Mouse (Mus musculus) heart, embryonic 15.5 days (tissue): ENCODE measurements at regions not wholly inside any gene's neighbourhood (a gene's known extent, or its start where the extent isn't known, plus 50 kb on each side); places are given as distances from the start of the nearest gene placed in this dataset.

Experiments used
- ATAC-seq: fragments of 200-750 bp; cut with Nextera tagmentation; replicated peaks from 2 replicates; pipeline ENCODE4 v1.8.0; 2017; ENCODE audit warnings: low read depth, moderate TSS enrichment; ENCODE audit not compliant: insufficient number of reproducible peaks, insufficient read depth, low FRiP score
- H3K27ac ChIP-seq: fragments of 300-500 bp; sonication (generic); 2 replicates; pipeline ENCODE4 v1.5.1; 2015; ENCODE audit warnings: mild to moderate bottlenecking, inconsistent platforms
- H3K27me3 ChIP-seq: fragments of 300-500 bp; sonication (generic); 2 replicates; pipeline ENCODE4 v1.6.1; 2015; ENCODE audit warnings: inconsistent platforms
- H3K36me3 ChIP-seq: fragments of 300-500 bp; sonication (generic); 2 replicates; pipeline ENCODE4 v1.6.1; 2015; ENCODE audit warnings: mild to moderate bottlenecking, inconsistent platforms
- H3K4me1 ChIP-seq: fragments of 300-500 bp; sonication (generic); replicated peaks from 2 replicates; pipeline ENCODE4 v1.6.1; 2015; ENCODE audit warnings: inconsistent platforms
- H3K4me2 ChIP-seq: fragments of 300-500 bp; sonication (generic); 2 replicates; pipeline ENCODE4 v1.6.1; 2015; ENCODE audit warnings: inconsistent platforms, mild to moderate bottlenecking, moderate library complexity
- H3K4me3 ChIP-seq: fragments of 300-500 bp; sonication (generic); 2 replicates; pipeline ENCODE4 v1.5.1; 2015; ENCODE audit warnings: mild to moderate bottlenecking, inconsistent platforms
- H3K9ac ChIP-seq: fragments of 300-500 bp; sonication (generic); 2 replicates; pipeline ENCODE4 v1.6.1; 2015; ENCODE audit warnings: mild to moderate bottlenecking, inconsistent platforms
- H3K9me3 ChIP-seq: fragments of 300-500 bp; sonication (generic); replicated peaks from 2 replicates; pipeline ENCODE4 v1.6.1; 2016; ENCODE audit warnings: inconsistent platforms
- whole genome bisulfite sequencing: fragments of 180-500 bp; shearing (Covaris S2); methylation state at CpG from one replicate; pipeline ENCODE4 v1.1.7; 2015; ENCODE audit warnings: mixed read lengths; 5-methylcytosine and 5-hydroxymethylcytosine counted together

DNA sequence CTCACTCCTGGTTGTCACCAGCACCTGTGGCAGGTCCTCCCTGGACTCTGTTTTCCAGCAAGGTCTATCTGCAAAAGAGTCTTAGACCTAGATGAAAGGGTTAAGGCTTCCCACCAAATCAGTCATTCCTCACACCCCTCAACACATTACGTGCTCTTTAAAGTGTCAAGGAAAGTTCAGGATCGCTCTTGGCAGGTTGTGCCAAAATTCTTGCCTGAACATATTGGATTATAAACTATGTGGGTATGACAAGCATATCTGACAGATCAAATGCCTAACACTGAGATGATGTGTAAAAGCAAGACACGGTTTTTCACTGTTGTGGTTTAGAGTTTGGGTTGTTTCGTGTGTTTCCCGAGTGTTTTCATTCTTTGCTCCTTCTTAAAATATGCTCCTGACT lies 193.0 kb upstream of the Six2 start:
- Histone ChIP-seq H3K4me1 (peaks cover 9% of the 10 kb centered on the region), H3K9me3 (no peaks in the 10 kb centered on the region), H3K4me3 (no peak overlapping the region), H3K4me2 (no peak overlapping the region), H3K36me3 (no peaks in the 10 kb centered on the region), H3K27me3 (peaks cover 7% of the 10 kb centered on the region), H3K27ac (no peak overlapping the region), H3K9ac (no peak overlapping the region)
- ATAC-seq, result no peak
- 51% methylated on average over 5 of the region's 5 CpGs for WGBS

DNA sequence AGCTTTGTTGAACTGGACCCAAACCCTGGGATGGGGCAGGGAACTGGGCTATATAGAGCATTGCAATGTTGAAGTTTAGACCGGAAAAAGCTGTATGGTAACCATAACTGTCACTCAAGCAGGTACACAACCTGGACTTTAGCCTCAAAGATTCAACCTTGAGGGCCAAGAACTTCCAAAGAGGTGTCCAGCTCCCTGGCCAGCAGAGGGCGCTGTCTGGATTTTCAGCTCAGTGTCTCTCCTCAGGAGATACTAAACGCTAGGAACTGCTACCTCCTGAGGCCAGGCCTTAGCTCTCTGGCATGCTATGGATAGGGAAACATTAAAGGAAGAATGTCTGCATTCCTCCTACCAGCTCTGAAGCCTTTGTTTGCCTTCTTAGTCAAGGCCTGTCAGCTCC lies 189.4 kb upstream of the Six2 start:
- 39% methylated on average over 3 of the region's 3 CpGs for WGBS
- no peak for ATAC-seq
- no peaks in the 10 kb centered on the region for H3K9me3 ChIP-seq
- H3K4me1 ChIP-seq, result peaks cover 14% of the 10 kb centered on the region
- H3K9ac ChIP-seq, result no peak overlapping the region
- no peak overlapping the region for H3K27ac ChIP-seq
- no peak overlapping the region for H3K4me2 ChIP-seq
- no peaks in the 10 kb centered on the region for H3K36me3 ChIP-seq
- H3K27me3 ChIP-seq, result peaks cover 34% of the 10 kb centered on the region
- no peak overlapping the region for H3K4me3 ChIP-seq

DNA sequence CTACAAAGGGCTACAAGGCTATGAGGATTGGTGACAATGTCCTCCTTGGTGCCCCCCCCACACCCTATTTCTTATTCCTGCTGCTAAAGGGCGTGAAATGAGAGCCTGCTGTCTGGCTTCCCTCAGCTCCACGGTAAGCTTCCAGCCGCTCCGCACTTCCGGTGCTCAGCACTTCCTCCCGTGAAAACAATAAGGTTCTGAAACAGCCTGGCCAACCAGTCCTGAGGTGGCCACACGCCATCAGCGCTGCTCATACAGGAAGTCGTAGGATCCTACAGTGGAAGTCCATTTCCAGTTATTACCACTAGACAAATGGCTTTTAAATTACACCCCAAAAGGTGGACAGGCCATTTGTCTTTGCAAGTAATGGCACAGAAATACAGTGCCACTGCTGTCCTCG lies 188.8 kb upstream of the Six2 start:
- Histone ChIP-seq H3K4me1 (peaks cover 14% of the 10 kb centered on the region), H3K9me3 (no peaks in the 10 kb centered on the region), H3K36me3 (no peaks in the 10 kb centered on the region), H3K4me2 (no peak overlapping the region), H3K9ac (no peak overlapping the region), H3K27me3 (peaks cover 35% of the 10 kb centered on the region), H3K4me3 (no peak overlapping the region), H3K27ac (no peak overlapping the region)
- no peak for ATAC-seq
- WGBS, result 56% methylated on average over 10 of the region's 10 CpGs

DNA sequence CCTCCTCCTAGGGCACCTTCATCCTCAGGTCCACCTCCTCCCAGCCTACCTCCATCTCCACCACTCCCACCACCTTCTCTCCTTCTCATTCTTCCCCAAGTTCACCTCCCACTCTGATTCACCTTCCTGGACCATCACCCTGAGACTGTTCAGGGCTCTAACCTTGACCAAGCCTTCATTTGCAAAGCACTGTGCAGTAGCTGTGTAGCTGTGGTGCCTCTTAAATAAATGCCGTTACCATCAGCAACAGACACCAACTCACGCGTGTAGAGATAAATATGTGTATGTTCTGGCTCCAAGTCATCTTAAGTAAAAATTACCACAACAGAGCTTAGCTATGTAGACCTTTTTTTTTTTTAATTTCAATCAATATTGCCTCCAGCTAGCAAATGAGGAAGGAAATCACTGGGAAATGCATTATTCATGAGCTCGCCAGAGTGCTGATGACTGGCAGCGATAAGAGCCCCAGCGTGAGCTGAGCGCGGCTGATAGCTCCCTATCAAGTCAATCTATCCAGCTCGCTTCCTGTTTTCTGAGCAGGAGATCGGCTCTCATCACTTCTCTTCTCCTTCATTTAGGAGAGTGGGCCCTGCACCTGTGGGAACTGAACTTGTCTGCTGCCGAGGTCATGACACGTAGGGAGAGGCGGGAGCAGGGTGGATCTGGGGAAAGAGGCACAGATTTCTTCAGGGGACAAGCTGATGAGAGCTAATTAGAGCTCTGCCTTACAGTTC lies 185.9 kb upstream of the Six2 start:
- no peaks in the 10 kb centered on the region for H3K36me3 ChIP-seq
- peaks cover 50% of the 10 kb centered on the region for H3K27me3 ChIP-seq
- H3K4me1 ChIP-seq, result peaks cover 16% of the 10 kb centered on the region
- H3K9me3 ChIP-seq, result no peaks in the 10 kb centered on the region
- H3K9ac ChIP-seq, result no peak overlapping the region
- H3K27ac ChIP-seq, result no peak overlapping the region
- H3K4me2 ChIP-seq, result no peak overlapping the region
- WGBS, result 18% methylated on average over 13 of the region's 13 CpGs
- no peak for ATAC-seq
- H3K4me3 ChIP-seq, result no peak overlapping the region

DNA sequence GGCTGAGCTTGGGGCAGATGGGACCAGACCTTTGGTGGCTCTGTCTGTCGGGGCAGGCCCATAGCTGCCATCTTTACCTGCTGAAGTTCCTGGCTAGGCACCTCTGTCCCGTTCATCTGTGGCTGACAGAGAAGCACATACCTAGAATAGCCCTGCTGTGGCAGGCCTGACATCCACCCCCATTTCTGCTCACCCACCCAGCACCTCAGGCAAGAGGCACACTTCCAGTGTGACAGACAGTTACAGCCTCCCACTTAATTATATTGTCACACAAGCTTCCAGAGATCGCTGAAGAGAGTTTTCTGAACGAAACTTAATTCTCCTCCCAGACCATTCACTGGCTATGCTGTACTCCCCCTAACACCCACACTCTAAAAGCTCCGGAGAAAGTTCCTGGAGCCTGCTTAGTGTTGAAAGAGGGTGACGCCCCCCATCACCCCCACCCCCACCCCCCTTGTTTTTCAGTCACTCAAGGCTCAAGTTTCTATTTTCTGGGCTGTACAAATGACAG lies 184.9 kb upstream of the Six2 start:
- WGBS, result 32% methylated on average over 6 of the region's 6 CpGs
- no peak overlapping the region for H3K27ac ChIP-seq
- H3K9ac ChIP-seq, result no peak overlapping the region
- H3K27me3 ChIP-seq, result peaks cover 50% of the 10 kb centered on the region
- H3K36me3 ChIP-seq, result no peaks in the 10 kb centered on the region
- no peaks in the 10 kb centered on the region for H3K9me3 ChIP-seq
- no peak overlapping the region for H3K4me3 ChIP-seq
- ATAC-seq, result no peak
- H3K4me2 ChIP-seq, result no peak overlapping the region
- peaks cover 16% of the 10 kb centered on the region for H3K4me1 ChIP-seq

DNA sequence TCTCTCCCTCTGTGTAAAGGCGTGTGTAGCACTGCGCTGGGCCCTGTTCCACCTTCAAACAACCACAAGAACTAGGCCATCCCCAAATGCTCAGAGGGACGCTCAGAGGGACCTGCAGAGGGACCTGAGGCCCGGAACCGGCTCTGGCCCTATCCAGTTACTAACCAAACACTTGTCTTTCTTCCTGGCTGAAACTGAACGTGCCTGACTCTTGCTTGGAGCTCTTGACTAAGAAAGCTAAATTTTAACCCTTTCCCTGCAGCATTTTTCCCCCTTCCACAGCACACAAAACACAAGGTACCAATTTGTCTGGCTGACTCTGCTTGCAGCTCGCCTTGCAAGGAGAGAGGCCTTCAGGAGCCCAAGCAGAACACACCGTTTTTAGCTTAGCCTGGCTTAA lies 182.3 kb upstream of the Six2 start:
- peaks cover 10% of the 10 kb centered on the region; the same call in 1 of the 2 replicates for H3K4me1 ChIP-seq
- peaks cover 45% of the 10 kb centered on the region for H3K27me3 ChIP-seq
- H3K4me3 ChIP-seq, result no peak overlapping the region
- H3K4me2 ChIP-seq, result no peak overlapping the region
- no peaks in the 10 kb centered on the region for H3K9me3 ChIP-seq
- no peak overlapping the region for H3K9ac ChIP-seq
- no peaks in the 10 kb centered on the region for H3K36me3 ChIP-seq
- no peak for ATAC-seq
- H3K27ac ChIP-seq, result no peak overlapping the region
- 59% methylated on average over 8 of the region's 8 CpGs for WGBS

DNA sequence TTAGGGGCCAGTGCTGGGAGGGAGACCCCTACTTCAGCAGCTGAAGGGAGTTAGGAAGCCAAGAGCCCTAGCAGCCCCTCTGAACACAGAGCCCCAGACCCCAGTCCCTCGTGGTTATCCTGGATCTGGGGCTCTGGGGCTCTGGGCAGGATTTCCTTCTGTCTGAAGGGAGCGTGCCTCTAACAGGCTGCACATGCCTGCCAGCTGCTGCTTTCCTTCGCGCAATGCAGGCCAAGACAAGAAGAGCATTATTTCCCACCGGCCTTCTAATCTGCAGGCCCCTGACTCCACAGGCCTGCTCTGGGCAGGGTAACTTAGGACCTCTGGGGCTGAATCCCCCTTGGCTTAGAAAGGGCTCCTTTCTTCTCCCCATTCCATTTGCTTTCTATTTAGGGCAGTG lies 181.1 kb upstream of the Six2 start:
- no peak overlapping the region for H3K9ac ChIP-seq
- H3K27me3 ChIP-seq, result peaks cover 34% of the 10 kb centered on the region
- 33% methylated on average over 5 of the region's 5 CpGs for WGBS
- no peak overlapping the region for H3K4me2 ChIP-seq
- H3K27ac ChIP-seq, result no peak overlapping the region; the same call in 1 of the 2 replicates
- H3K36me3 ChIP-seq, result no peaks in the 10 kb centered on the region
- peaks cover 9% of the 10 kb centered on the region; the same call in 1 of the 2 replicates for H3K4me1 ChIP-seq
- H3K4me3 ChIP-seq, result no peak overlapping the region
- no peaks in the 10 kb centered on the region for H3K9me3 ChIP-seq
- 0 out of 2 replicates have a peak, but pooled peaks have one; percentile 35 for ATAC-seq

DNA sequence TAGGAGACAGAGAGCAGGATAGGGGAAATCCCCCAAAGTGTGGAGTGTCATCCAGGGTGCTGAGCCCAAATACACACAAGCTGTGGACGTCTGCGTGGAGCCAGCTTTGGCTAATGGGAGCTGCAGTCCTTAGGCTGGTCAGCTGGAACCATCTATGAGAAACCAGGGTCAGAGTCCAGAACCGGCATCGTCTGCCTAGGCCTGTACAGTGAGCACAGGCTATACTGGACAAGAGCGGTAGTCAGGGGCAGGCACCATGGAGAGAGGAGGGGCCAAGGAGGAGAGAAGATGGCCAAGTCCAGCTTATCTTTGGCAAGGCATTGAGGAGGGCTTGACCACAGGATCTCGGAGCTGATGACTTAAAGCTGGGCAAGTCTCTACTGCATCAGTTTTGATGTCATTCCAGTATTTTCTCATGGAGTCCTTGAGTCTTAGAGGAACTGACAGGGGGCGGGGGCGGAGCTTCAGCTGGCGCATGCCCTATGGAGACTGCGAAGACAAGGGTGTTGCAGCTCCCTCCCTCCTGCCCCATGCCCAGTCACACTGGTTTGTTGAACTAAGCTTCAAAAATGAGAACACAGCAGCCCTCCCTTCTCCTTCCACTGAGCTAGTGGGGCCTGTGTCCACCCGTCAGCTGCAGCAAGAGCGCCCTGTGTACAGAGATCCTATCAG lies 180.0 kb upstream of the Six2 start:
- no peak overlapping the region for H3K4me3 ChIP-seq
- H3K9ac ChIP-seq, result no peak overlapping the region
- WGBS, result 81% methylated on average over 12 of the region's 12 CpGs
- no peak overlapping the region for H3K4me2 ChIP-seq
- H3K4me1 ChIP-seq, result peaks cover 8% of the 10 kb centered on the region; the same call in 1 of the 2 replicates
- no peaks in the 10 kb centered on the region for H3K36me3 ChIP-seq
- peaks cover 25% of the 10 kb centered on the region for H3K27me3 ChIP-seq
- H3K27ac ChIP-seq, result no peak overlapping the region
- no peak for ATAC-seq
- no peaks in the 10 kb centered on the region for H3K9me3 ChIP-seq

DNA sequence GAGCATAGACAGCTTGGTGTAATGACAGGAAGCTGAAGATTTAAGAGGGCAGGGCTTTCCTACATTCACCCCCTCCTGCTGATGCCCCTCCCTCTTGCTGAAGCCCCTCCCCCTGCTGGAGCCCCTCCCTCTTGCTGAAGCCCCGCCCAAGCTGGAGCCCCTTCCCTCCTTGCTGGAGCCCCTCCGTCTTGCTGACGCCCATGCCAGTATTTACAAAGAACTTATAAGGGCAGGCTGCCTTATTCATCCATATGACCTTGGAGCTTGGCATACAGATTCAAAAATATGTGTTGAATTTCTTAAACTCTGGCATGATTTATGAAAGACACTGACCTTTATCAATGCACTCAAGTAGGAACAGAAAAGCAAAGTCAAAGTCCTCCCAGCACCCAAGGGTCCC lies 178.5 kb upstream of the Six2 start:
- no peaks in the 10 kb centered on the region for H3K9me3 ChIP-seq
- no peak overlapping the region for H3K9ac ChIP-seq
- H3K4me1 ChIP-seq, result peaks cover 5% of the 10 kb centered on the region; the same call in 1 of the 2 replicates
- WGBS, result 76% methylated on average over 3 of the region's 3 CpGs
- H3K4me2 ChIP-seq, result no peak overlapping the region
- H3K27me3 ChIP-seq, result peaks cover 19% of the 10 kb centered on the region; the same call in 1 of the 2 replicates
- ATAC-seq, result no peak
- H3K36me3 ChIP-seq, result no peaks in the 10 kb centered on the region
- no peak overlapping the region for H3K27ac ChIP-seq
- no peak overlapping the region for H3K4me3 ChIP-seq

DNA sequence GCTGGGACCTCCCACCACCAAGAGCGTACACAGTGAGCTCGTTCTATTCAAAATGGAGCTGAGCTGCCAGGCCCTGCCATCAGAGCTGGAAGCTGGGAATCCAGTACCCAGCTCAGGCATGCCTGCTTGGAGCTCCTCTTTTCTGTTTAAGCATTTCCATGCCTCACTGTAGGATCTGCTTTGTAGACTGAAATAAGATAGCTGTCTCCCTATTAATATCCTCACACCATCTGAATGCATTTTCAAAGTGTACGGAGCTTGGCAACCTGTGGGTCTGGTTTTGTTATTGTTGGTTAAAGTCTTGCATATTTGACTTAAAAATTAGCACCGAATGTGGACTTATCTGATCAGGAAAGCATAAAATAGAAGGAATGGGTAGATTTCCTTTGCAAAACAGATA lies 177.9 kb upstream of the Six2 start:
- WGBS, result 86% methylated on average over 4 of the region's 4 CpGs
- no peak overlapping the region for H3K4me2 ChIP-seq

DNA sequence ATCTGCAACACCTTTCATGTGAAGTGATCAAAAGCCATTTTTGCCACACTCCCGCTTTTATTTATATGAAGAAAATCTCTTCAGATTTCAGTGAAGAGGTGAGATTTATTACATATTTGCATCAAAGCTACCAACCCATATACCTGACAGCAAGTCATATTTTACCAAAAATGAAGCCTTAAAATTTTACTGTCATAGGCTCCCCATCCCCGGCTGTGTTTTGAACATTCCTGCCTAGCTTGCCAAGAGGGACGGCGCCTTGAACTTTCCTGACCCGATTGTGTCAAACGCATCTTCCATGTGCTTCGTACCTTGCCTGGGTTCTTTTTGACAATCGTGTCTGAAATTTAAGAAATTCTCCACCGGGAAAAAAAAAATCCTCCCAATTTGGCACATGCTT lies 173.3 kb upstream of the Six2 start:
- Histone ChIP-seq H3K27me3 (0 out of 2 replicates have a peak, but pooled peaks cover 4% of the 10 kb centered on the region), H3K9ac (no peak overlapping the region), H3K36me3 (no peaks in the 10 kb centered on the region), H3K4me2 (no peak overlapping the region), H3K9me3 (no peaks in the 10 kb centered on the region), H3K4me1 (peaks cover 4% of the 10 kb centered on the region; the same call in 1 of the 2 replicates), H3K27ac (no peak overlapping the region), H3K4me3 (no peak overlapping the region)
- 73% methylated on average over 9 of the region's 9 CpGs for WGBS
- ATAC-seq, result no peak

More for the DNA sequence above, 177.9 kb upstream of the Six2 start:
- H3K36me3 ChIP-seq, result no peaks in the 10 kb centered on the region
- H3K27me3 ChIP-seq, result peaks cover 14% of the 10 kb centered on the region; the same call in 1 of the 2 replicates
- H3K4me1 ChIP-seq, result peaks cover 5% of the 10 kb centered on the region; the same call in 1 of the 2 replicates
- no peak overlapping the region for H3K27ac ChIP-seq
- ATAC-seq, result no peak
- no peaks in the 10 kb centered on the region for H3K9me3 ChIP-seq
- no peak overlapping the region for H3K4me3 ChIP-seq
- no peak overlapping the region for H3K9ac ChIP-seq
